Mouse (Mus musculus) midbrain, embryonic 13.5 days (tissue): ENCODE data around the gene Bcar3. TPM values are rescaled to one million over a fixed set of nuclear protein-coding genes. Genes with fewer than 3 reads are reported as not detected.

ENCODE experiments used
- ATAC-seq: fragments of 200-750 bp; cut with Nextera tagmentation; 2 replicates; pipeline ENCODE4 v1.8.0; 2017; ENCODE audit warnings: mild to moderate bottlenecking, moderate TSS enrichment, moderate library complexity
- H3K27ac ChIP-seq: fragments of 300-500 bp; sonication (generic); 2 replicates; pipeline ENCODE4 v1.5.1; 2015; ENCODE audit warnings: inconsistent platforms, mild to moderate bottlenecking, moderate library complexity
- H3K27me3 ChIP-seq: fragments of 300-500 bp; sonication (generic); 2 replicates; pipeline ENCODE4 v1.6.1; 2015; ENCODE audit warnings: mild to moderate bottlenecking, inconsistent platforms
- H3K36me3 ChIP-seq: fragments of 300-500 bp; sonication (generic); 2 replicates; pipeline ENCODE4 v1.6.1; 2015; ENCODE audit warnings: mild to moderate bottlenecking, inconsistent platforms
- H3K4me1 ChIP-seq: fragments of 300-500 bp; sonication (generic); replicated peaks from 2 replicates; pipeline ENCODE4 v1.6.1; 2015; ENCODE audit warnings: inconsistent platforms
- H3K4me2 ChIP-seq: fragments of 300-500 bp; sonication (generic); replicated peaks from 2 replicates; pipeline ENCODE4 v1.6.1; 2015; ENCODE audit warnings: moderate library complexity, mild to moderate bottlenecking, inconsistent platforms
- H3K4me3 ChIP-seq: fragments of 300-500 bp; sonication (generic); replicated peaks from 2 replicates; pipeline ENCODE4 v1.5.1; 2015; ENCODE audit warnings: mild to moderate bottlenecking, inconsistent platforms
- H3K9ac ChIP-seq: fragments of 300-500 bp; sonication (generic); replicated peaks from 2 replicates; pipeline ENCODE4 v1.6.1; 2015; ENCODE audit warnings: mild to moderate bottlenecking, inconsistent platforms
- H3K9me3 ChIP-seq: fragments of 300-500 bp; sonication (generic); 2 replicates; pipeline ENCODE4 v1.6.1; 2016; ENCODE audit warnings: mild to moderate bottlenecking, inconsistent platforms
- WGBS: fragments of 180-500 bp; shearing (Covaris S2); methylation state at CpG from one replicate; pipeline ENCODE4 v1.1.7; 2015; 5-methylcytosine and 5-hydroxymethylcytosine counted together
- microRNA counts: library from miRNA; unstranded; fragments of <30 nt; microRNA quantifications from one replicate; lab custom pipeline; 2016
- microRNA-seq: library from miRNA; unstranded; fragments of <30 nt; microRNA quantifications from one replicate; pipeline ENCODE4, GENCODE M21; 2016
- polyA plus RNA-seq: library from polyadenylated mRNA; unstranded; fragments of >200 nt; fragmentation: Nextera tagmentation; extraction: Ambion mirVana; gene quantifications from 2 replicates; pipeline ENCODE4 v1.2.1, GENCODE M21; 2015

Bcar3 gene
- polyA plus RNA-seq, 1 experiment from 2014 or later = 8.0 TPM

- WGBS = 56% methylated on average over 7 of the region's 7 CpGs
- H3K36me3 ChIP-seq = peaks cover 12% of the 10 kb centered on the region
- no peak overlapping the region for H3K4me3 ChIP-seq
- H3K27me3 ChIP-seq = no peaks in the 10 kb centered on the region
- H3K4me2 ChIP-seq = no peak overlapping the region
- no peaks in the 10 kb centered on the region for H3K9me3 ChIP-seq
- ATAC-seq = no peak
- no peaks in the 10 kb centered on the region for H3K4me1 ChIP-seq
- no peak overlapping the region for H3K27ac ChIP-seq
- H3K9ac ChIP-seq = no peak overlapping the region
Observed at GRCm38 (mm10) chr3:122565285-122565684, 271.3 kb downstream of the Bcar3 start.

- H3K9ac ChIP-seq = no peak overlapping the region
- H3K4me3 ChIP-seq = no peak overlapping the region
- H3K27ac ChIP-seq = no peak overlapping the region
- no peaks in the 10 kb centered on the region for H3K4me1 ChIP-seq
- no peaks in the 10 kb centered on the region for H3K27me3 ChIP-seq
- no peak for ATAC-seq
- H3K36me3 ChIP-seq = peaks cover 12% of the 10 kb centered on the region
- no peak overlapping the region for H3K4me2 ChIP-seq
- WGBS = 80% methylated on average over 3 of the region's 3 CpGs
- H3K9me3 ChIP-seq = no peaks in the 10 kb centered on the region
Observed at GRCm38 (mm10) chr3:122566112-122566511, 272.2 kb downstream of the Bcar3 start.

- H3K4me2 ChIP-seq = no peak overlapping the region
- no peak for ATAC-seq
- H3K27me3 ChIP-seq = no peaks in the 10 kb centered on the region
- no peaks in the 10 kb centered on the region for H3K9me3 ChIP-seq
- no peaks in the 10 kb centered on the region for H3K4me1 ChIP-seq
- H3K36me3 ChIP-seq = peaks cover 12% of the 10 kb centered on the region
- no peak overlapping the region for H3K4me3 ChIP-seq
- no peak overlapping the region for H3K9ac ChIP-seq
- no peak overlapping the region for H3K27ac ChIP-seq
- 74% methylated on average over 4 of the region's 4 CpGs for WGBS
Observed at GRCm38 (mm10) chr3:122566549-122566948, 272.6 kb downstream of the Bcar3 start.

- Histone ChIP-seq H3K36me3 (peaks cover 3% of the 10 kb centered on the region; the same call in 1 of the 2 replicates), H3K9me3 (no peaks in the 10 kb centered on the region), H3K27ac (no peak overlapping the region), H3K27me3 (no peaks in the 10 kb centered on the region), H3K4me2 (no peak overlapping the region), H3K4me1 (0 out of 2 replicates have a peak, but pooled peaks cover 14% of the 10 kb centered on the region), H3K9ac (no peak overlapping the region), H3K4me3 (no peak overlapping the region)
- no peak for ATAC-seq
- WGBS = 91% methylated on average over 5 of the region's 5 CpGs
Observed at GRCm38 (mm10) chr3:122573426-122574286, 279.7 kb downstream of the Bcar3 start.

- Histone ChIP-seq H3K4me1 (peaks cover 16% of the 10 kb centered on the region; the same call in 1 of the 2 replicates), H3K4me3 (no peak overlapping the region), H3K4me2 (no peak overlapping the region), H3K9me3 (no peaks in the 10 kb centered on the region), H3K36me3 (peaks cover 3% of the 10 kb centered on the region; the same call in 1 of the 2 replicates), H3K27me3 (no peaks in the 10 kb centered on the region), H3K9ac (no peak overlapping the region), H3K27ac (0 out of 2 replicates have a peak overlapping the region, but pooled peaks have one; percentile 14)
- 91% methylated on average over 1 of the region's 1 CpGs for WGBS
- ATAC-seq = no peak
Observed at GRCm38 (mm10) chr3:122574921-122575320, 281.0 kb downstream of the Bcar3 start.

GRCm38 (mm10) chr3:122577360-122577759, 283.4 kb downstream of the Bcar3 start:
- Histone ChIP-seq H3K9ac (no peak overlapping the region), H3K4me3 (no peak overlapping the region), H3K4me1 (peaks cover 14% of the 10 kb centered on the region; the same call in 1 of the 2 replicates), H3K27me3 (no peaks in the 10 kb centered on the region), H3K36me3 (peaks cover 3% of the 10 kb centered on the region; the same call in 1 of the 2 replicates), H3K27ac (no peak overlapping the region), H3K9me3 (no peaks in the 10 kb centered on the region), H3K4me2 (no peak overlapping the region)
- ATAC-seq = no peak

MicroRNAs encoded within 50 kb of the gene (microRNA counts, 519-probe panel; counts per million panel counts)
- microRNA mmu-miR-760 (lab: Ali Mortazavi, UCI) = 110 counts per million, percentile 56 among the panel's probes with 10 or more counts

Small RNA genes within 50 kb of the gene (microRNA-seq; reads per million reads assigned to microRNA genes)
- gene Mir760 = 555 reads per million, percentile 73 among the genes with 10 or more reads in this experiment
- not detected for gene Mir7657

Other genes starting within 250 kb of the Bcar3 start
- gene Abca4, start 249.7 kb upstream of the Bcar3 start, polyA plus RNA-seq = 0.49 and 1.3 TPM in 2 replicates
- gene Gclm, start 48.6 kb upstream of the Bcar3 start, polyA plus RNA-seq = 39.7 and 45.2 TPM in 2 replicates
- gene Dnttip2, start 19.7 kb upstream of the Bcar3 start, polyA plus RNA-seq = 62.9 and 68.4 TPM in 2 replicates